Mouse (Mus musculus): ENCODE results near the gene Lgmn.

Lgmn gene

DNA sequence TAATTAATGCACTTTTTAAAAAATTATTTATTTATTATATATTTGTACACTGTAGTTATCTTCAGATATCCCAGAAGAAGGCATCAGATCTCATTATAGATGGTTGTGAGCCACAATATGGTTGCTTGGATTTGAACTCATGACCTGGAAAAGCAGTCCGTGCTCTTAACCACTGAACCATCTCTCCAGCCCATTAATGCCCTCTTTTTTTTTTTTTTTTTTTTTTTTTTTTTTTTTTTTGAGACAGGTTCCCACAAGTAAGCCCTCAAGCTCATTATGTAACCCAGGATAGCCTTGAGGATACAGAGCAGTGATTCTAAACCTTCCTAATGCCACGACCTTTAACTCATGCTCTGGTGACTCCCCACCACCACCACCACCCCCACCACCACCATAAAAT lies 48.5 kb downstream of the Lgmn start:
- in situ Hi-C loops (cut with MboI), result no loop called here

DNA sequence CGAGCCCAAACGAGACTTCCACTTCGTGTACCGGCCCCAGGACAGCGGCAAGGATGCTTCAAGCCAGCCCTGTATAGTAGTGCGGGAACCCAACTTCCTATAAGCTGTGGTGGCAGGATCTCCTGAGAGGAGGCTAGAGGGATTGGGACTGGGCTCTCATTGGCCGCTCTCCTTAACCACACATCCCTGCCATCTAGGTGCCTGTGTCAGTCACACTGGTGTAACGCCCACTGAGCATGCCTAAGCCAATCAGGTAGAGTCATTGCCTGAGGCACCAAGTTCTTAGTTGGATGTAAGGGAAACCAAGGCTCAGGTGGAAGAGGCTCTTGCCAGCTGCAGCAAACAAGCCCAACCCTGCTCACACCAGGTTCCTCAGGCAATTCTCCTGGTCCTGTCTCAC lies 49.6 kb downstream of the Lgmn start:
- in situ Hi-C loops (cut with MboI), result no loop called here

DNA sequence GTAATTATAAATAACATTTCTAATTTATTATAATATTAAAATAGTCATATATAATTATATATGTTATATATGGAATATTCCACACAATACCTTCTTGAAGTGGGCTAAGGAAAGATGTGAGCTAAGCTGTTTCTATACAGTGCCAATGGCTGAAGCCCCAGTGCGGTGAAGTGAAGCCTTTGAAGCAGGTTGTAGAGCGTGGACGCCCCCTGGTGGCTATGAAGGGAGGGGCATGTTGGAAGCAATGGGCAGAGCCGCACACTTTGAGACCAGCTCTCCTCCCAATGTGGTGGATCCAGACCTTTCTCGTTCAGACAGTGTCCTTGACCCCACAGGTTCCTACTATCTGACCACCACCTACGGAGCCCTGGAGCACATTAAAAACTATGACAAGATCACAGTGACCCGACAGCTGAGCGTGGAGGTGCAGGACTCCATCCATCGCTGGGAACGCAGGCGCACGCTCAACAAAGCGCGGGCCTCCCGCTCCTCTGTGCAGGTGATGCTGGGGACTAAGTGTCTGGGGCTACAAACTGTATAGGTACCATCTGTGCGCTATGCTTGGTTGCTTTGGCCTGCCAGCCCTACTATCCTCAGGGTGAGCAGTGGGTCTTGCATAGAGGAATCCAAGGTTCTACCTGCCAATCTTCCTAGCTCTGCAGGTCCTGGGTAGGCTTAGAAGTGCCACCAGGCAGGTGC lies 52.2 kb downstream of the Lgmn start:
- in situ Hi-C loops (cut with MboI), result loop anchor here (10.0 kb wide), 1 partner anchor 403 kb away; no protein-coding TSS in a partner anchor

DNA sequence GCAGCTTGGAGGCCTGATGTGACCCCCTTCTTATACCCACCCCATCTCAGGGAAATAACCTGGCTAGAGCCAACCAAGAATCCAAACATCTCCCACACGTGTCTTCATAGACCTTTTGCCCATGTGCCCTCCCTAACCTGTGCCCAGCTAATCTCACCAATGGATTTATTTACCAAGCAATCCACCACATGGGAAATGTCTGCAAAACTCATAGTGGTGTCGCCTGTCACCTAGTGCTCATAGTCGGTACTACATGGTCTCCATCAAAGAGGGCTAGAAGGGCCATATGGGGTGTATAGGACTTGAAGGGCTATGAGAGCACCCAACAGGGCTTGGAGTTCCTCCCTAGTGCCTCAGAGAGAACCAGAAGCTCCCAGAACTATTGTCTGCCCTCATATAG lies 54.8 kb downstream of the Lgmn start:
- in situ Hi-C loops (cut with MboI), result loop anchor here (10.0 kb wide), 1 partner anchor 400 kb away; no protein-coding TSS in a partner anchor

DNA sequence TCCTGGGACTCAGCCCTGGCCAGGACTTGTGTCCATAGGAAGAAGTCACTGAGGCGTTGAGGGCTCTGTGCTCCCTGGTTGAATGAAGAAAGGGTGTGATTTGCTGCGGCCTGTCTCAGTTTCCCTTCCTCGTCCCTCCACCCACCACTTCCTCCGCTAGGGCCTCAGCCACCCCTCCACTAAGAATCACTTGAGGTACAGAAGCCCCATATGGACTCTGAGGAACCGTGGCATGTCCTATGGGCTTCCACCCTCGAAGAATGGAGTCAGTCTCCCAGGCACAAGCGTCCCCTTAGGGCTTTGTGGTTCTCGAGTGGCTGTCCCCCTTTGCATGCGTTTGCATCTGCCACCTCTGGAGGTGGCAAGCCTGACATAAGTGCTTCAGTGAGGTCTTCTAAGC lies 56.3 kb downstream of the Lgmn start:
- in situ Hi-C loops (cut with MboI), result loop anchor here (10.0 kb wide), 1 partner anchor 398 kb away; no protein-coding TSS in a partner anchor

DNA sequence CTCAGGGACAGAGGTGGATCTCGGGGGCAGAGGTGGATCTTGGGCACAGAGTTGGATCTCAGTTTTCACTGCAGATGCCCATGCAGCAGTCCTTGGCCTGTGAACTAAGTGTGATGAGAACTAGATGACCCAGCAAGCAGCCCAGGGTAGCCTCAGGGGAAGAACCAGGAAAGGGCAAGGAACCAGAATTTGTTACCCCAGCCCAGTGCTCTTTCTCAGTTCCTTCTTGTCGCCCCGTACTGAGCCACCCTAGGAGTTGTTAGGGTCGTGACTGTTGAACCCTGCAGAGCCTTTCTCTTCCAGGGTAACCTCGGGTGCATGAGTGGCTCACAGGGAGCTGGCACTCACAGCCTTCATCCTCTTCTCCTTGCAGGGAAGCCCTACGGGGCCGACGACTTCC lies 57.4 kb downstream of the Lgmn start:
- in situ Hi-C loops (cut with MboI), result loop anchor here (10.0 kb wide), 1 partner anchor 397 kb away; no protein-coding TSS in a partner anchor

DNA sequence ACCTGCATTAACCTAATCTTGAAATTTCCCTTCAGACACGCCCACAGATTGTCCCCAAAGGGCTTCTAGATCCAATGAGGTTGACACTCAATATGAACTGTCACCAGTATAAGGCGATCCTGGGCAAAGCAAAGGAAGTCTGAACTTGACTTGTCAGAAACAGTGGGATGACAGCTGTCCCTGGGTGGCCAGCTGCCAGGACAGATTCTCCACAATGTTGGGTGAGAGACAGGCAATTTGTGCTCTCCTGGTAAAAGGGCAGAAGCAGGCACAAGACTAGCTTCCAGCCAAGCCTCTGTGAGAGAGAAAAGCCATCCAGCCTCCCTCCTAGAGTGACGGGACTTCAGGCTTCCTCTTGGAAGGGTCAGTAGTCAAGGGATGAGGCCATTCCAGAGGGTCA lies 67.3 kb downstream of the Lgmn start:
- in situ Hi-C loops (cut with MboI), result no loop called here

DNA sequence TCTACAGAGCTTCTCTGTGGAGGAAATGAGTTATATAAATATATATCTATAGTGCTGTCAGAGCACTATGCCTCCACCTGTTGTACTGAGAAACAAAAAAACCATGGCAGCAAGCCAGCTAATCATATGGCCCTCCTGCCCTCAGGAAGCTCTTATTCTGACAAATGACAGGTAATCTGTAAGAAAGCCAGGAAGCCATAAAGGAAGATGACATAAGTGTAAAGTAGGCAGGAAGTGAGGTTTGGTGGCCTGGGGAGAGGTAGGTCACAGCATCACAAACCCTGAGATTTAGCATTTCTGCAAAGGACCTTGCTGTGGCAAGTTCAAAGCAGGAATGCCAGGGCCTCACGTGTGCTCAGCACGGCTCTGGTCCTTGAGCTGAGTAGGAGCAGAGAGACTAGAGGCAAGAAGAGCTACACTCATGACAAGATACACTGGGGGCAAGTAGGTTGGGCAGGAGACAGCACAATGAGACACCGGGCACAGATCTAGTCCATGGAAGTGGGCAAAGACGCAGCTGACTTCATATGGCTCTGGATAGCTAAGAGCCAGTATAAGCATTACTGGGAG lies 68.6 kb downstream of the Lgmn start:
- in situ Hi-C loops (cut with MboI), result no loop called here

DNA sequence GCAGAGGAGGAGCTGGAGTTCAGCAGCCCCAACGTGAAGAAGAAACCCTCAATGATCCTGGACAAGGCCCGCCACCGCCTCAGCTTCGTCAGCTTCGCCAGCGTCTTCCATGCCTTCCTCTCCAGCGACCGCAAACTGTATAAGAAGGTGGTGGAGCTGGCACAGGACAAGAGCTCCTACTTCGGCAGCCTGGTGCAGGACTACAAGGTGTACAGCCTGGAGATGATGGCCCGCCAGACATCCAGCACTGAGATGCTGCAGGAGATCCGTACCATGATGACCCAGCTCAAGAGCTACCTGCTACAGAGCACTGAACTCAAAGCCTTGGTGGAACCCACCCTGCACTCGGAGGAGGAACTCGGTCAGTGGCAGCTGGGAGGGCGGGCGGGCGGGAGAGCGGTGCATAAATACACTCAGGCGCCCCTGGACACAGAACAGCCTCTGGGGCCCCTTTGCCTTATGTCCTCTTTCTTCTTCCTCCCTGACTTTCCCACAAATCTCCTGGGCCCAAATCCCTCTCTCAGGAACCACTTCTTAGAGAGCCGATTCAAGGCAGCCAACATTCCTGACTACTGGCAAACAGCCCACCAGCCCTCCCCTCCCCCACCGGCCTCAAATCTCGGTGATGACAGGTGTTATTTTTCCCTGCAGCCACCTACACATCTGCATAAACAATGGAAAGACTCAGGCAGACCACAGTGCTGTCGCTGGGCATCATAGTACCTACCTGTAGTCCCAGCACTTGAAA lies 70.0 kb downstream of the Lgmn start:
- in situ Hi-C loops (cut with MboI), result no loop called here

DNA sequence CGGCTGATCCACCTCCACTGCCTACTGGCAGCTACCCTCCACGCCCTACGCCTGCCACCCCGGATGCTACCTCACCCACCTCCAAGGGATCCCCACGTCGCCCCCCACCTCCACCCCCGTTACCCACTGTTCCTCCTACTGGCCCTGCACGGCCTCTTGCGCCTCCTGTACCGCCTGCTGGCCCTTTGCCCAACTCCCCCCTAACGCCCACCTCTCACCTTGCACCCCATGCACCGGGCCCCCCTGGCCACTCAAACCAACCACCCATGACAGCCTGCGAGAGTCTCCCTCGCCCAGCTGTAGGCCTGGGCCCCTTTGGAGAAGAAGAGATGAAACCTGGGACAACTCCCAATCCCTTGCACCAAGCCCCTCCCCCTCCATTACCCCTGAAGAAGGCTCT lies 71.1 kb downstream of the Lgmn start:
- in situ Hi-C loops (cut with MboI), result no loop called here

DNA sequence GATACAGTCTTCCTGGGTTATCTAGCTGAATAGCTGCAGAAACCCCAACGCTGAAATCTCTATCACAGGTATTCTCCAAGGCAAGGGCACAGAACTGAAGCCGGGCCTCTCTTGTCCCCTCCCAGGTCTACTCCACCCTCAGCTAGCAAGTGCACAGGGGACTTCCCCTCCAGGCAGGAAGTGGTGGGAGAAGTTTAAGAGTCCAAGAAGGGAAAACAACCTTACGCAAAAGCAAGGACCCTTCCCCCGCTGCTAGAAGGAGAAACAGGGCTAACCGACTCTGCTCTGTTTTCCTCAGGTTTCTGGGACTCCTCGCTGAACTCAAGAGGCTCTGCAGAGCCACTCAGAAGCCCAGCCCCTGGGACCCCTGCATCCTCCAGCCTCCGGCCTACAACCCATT lies 71.5 kb downstream of the Lgmn start:
- in situ Hi-C loops (cut with MboI), result no loop called here

DNA sequence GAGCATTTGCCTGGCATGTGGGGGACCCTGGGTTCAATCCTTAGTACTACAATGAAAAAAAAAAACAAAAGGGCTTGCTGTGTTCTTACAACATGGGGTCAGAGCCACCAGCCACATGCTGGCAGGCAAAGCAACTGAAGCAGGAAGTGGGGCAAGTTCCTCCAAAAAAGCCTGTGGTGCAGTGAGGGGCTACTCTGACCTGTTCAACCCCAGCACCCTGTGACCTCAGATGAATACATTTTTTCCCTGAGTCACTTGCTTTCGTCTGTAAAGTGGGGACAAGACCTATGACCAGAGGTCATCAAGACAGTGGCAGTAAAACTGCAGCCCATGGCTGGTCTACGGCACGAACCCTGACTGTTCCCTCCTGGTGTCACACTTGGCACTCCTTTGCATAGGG lies 72.5 kb downstream of the Lgmn start:
- in situ Hi-C loops (cut with MboI), result no loop called here

DNA sequence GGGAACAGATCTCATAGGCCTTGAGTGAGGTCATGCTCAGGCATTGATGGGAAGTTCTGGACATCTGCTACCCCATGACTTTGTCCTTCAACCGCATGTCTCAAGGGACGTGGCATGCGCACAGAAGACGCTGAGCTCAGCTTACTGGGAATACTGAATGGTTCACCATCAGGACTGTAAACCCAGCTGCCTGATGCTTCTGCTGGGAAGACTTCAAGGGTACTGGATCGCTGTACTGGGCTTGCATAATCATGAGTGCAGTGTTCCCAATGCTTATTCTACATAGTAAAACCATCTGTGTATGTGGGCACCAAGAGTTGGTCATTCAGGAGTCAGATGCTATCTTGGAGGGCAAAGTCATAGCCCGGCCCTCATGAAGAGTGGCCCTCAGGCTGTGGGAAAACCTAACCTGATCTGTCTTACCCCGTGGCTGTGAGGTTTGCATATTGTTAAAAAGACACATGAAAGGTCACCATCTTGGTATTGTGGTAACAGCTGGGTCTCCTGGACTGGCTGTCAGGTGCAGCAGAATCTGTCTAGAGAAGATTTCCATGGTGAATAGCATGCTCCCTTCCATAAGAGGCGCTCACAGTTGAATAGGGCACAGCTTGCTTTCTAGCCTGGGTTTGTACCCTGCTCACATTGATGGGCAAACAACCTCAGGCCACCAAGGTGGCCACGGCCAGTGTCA lies 73.3 kb downstream of the Lgmn start:
- in situ Hi-C loops (cut with MboI), result no loop called here

DNA sequence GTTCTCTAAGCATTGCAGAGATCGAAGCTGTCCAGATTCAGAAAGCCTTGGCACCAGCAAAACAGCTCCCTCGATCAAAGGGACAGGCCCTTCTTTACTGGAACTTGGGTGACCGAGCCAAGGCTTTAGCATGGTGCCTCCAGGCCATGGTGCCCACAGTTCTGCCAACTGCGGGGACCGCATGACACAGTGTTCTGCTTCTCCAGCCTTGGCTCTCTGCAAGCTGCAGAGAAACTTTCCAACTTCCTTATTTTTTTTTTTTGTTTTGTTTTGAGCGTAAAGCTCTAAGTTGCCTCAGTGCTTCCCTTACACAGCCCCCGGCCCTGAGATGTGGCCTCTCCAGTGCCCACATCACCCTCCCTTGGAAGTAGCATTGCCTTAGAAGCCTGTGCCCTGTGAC lies 74.6 kb downstream of the Lgmn start:
- in situ Hi-C loops (cut with MboI), result no loop called here

DNA sequence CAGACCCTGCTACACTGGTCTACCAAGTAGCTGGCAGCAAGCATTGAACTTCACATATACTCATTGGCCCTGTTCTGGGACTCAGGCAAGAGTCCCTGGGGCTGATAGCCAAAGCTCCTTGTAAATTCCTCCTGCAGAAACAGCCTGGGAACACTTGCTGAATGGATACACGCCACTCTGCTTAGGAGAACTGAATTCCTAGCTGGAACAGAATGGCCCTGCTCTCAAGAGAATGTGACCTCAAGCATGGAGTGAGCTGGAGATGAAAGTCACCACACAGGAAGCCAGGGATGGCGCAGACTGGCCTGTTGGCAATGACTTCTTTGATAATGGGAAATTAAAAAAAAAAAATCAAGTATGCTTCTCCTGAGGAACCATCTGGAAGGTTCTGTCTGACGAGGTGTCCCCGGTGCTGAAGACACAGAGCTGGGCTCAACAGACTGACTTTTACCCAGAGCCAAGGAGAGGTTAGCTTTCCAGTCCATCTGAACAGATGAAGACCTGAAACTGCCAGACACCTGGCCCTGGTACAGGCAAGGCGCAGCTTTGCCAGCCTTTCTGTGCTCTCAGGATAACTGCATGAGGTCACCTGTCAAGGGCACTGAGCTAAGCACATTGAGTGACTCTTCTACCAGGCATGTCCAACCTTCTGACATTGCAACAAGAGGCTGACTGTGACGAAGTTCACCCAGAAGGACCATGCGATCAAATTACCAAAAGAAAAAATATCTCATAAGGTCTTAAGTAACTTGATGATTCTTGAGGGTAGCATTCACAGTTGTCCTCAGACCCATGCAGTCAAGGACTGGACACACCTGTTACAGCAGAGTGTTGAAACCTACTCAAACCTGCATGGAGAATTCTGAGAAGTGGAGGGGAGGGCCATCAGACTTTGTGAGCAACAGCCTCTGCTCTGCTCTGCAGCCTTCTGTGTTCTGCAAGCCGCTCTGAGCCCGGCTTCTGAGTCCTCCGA lies 78.1 kb downstream of the Lgmn start:
- in situ Hi-C loops (cut with MboI), result no loop called here

DNA sequence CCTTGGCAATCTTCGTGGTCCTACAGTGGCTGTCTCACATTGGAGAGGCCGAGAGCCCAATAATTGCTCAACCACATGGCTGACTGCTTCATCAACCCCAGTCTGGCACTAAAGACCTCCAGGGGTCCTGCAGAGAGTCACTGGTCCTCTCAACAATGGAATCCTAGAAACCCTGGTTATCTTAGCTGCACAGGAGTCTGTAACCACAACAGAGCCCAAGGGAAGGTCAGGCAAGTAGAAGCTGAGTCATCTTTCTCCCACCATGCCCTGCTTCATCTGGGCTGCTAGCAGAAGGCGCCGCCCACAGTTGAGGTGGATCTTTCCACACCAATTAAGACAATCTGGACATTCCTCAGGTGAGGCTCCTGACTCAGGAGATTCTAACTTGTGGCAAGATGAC lies 80.2 kb downstream of the Lgmn start:
- in situ Hi-C loops (cut with MboI), result no loop called here

DNA sequence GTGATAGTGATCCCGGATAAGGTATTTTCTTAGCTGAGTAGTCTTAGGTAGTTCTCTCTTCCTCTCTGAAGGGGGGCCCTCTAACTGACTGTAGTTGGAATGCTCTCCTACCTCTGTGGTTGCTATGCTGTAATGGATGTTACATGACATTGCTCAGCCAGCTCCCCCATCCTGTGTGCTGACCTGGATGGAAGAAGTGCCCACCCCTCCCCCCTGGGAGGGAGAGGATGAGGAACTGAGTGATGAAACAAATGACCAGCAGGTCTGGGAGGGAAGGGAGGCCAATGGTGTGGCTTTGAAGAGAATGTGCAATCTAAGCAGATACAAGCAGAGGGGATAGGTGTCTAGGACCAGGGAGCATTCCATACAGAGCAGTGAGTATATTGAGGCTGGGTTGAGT lies 82.8 kb downstream of the Lgmn start:
- in situ Hi-C loops (cut with MboI), result no loop called here

DNA sequence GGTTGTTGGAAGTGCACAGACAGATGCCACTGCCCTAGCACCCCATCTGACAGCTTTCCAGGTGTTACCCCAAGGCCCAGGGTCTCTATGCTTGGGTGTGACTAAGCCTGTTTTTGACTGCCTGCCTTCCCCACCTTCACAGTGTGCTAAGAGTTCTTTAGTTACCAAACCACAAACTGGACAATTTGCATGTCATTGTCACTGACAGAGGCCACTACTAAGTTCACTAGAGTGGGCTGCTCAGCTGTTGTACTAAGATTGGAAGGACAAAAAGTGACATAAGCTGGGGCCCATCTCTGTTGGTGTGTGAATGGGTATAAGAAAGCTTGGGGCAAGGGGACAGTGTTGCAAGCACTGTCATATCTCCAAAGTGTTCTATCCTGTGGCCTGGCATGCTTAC lies 83.8 kb downstream of the Lgmn start:
- in situ Hi-C loops (cut with MboI), result no loop called here

DNA sequence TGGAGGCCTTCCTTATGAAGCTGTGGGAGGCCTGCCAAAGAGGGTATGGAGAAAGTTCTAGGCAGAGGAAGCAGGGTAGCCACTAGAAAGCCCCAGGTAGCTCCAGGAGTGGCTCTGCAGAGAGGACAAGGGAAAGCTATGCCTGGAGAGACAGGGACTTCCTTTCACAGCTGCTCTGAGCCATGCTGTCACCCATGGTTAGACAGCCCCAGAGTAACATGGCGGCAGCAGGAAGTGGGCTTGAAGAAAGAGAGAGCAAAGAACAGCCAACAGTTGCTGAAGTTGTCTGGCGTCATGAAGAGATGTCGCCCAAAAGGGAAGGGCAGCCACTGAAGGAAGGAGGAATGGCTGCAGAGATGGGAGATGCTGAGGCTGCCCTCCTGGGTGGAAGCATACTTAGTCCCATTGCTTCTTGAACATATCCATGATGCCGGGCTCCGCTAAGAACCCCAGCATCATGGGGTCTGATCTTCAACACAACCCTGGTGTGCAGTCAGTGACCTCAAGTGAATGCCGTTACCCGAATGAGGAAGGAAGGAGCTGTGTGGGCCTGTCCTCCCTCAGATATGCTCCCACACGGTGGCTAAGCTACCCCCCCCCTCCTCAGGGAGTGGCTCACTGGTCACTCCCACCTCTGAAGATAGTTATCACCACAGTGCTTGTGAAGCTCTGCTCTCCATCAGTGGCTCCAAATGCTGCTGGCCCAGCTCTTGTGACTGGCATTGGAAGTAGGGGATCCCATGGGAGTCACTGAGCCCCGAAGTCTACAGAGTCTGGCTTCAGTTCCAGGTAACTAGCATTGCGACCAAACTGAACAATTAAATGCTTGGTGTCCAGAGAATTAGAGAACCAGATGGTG lies 85.3 kb downstream of the Lgmn start:
- in situ Hi-C loops (cut with MboI), result no loop called here

DNA sequence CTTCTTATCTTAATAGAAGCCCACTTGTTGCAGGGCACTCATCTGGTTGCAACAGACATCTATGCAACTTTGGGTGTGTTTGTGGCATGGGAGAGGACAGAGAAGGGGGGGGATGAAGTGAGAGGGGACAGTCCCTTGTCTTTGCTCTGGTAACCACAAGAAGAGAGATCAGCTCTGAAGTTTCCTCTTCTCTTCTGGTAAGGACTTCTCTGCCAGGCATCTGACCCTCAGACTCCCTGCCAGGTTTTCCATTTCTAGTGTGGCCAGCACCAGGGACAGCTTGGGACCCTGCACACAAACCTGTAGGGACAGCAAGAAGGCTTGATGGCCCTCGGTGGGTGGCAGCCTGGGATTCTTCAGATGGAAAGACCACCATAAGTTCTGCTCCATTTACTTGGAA lies 88.6 kb downstream of the Lgmn start:
- in situ Hi-C loops (cut with MboI), result no loop called here

Data from mature B cell (primary cell).